Comparison of ENCODE assay signal across 15 mouse cellular contexts in genomic region chr13:44753206-44753605, GRCm38 (mm10).
"Had no signal": no experiment of that assay in that cellular context is flagged by ENCODE, and none has a peak within 500 bp of the region (broad histone marks: within the 10 kb centered on the region; RNA-seq: fewer than 3 reads in every experiment).

No protein-coding gene starts in this region.

- DNase-seq: retina, postnatal 1 day; right cerebral cortex, adult 18-20 months; right cerebral cortex, postnatal 14 days; right cerebral cortex, postnatal 25 days; right cerebral cortex, postnatal 4 days; spleen, adult 18-20 months; thymus, adult 18-20 months; thymus, adult 2 months; thymus, postnatal 14 days; thymus, postnatal 25 days; thymus, postnatal 36 days; thymus, postnatal 4 days had no signal

- H3K4me3 ChIP-seq: neural tube, embryonic 15.5 days; stomach, embryonic 15.5 days had no signal

- H3K36me3 ChIP-seq: neural tube, embryonic 15.5 days; stomach, embryonic 15.5 days had no signal

- H3K27ac ChIP-seq: neural tube, embryonic 15.5 days; stomach, embryonic 15.5 days; stomach, postnatal 0 days had no signal

- H3K9ac ChIP-seq: neural tube, embryonic 15.5 days; stomach, embryonic 15.5 days had no signal

- H3K27me3 ChIP-seq: neural tube, embryonic 15.5 days; stomach, embryonic 15.5 days had no signal

- H3K4me2 ChIP-seq: neural tube, embryonic 15.5 days; stomach, embryonic 15.5 days had no signal

- H3K9me3 ChIP-seq: neural tube, embryonic 15.5 days; stomach, embryonic 15.5 days had no signal
